9 mouse cellular contexts compared by ENCODE assay signal in genomic region chr10:121429581-121429980, GRCm38 (mm10). TPM values are rescaled to one million over a fixed set of nuclear protein-coding genes. Genes with fewer than 3 reads are reported as not detected.
DNase-seq lines count a peak whose midpoint lies in the region; ATAC-seq and TF ChIP-seq lines count a peak whose summit lies in the region.
"Had no signal": no experiment of that assay in that cellular context is flagged by ENCODE, and none has a peak within 500 bp of the region (broad histone marks: within the 10 kb centered on the region; RNA-seq: fewer than 3 reads in every experiment).

No protein-coding gene starts in this region.

- no peaks in the 10 kb centered on the region for H3K9me3 ChIP-seq in hindbrain, embryonic 13.5 days
- H3K9me3 ChIP-seq in midbrain, embryonic 16.5 days (replicated peaks; ENCODE audit: control insufficient read depth, low read length, poor library complexity, severe bottlenecking) = no peaks in the 10 kb centered on the region

- WGBS in liver, adult 2 months = 2% methylated on average over 8 of the region's 8 CpGs
- 62% methylated on average over 8 of the region's 8 CpGs for WGBS in hindbrain, embryonic 13.5 days
- WGBS in midbrain, embryonic 16.5 days = 65% methylated on average over 8 of the region's 8 CpGs

- no peaks in the 10 kb centered on the region for H3K36me3 ChIP-seq in liver, adult 2 months (ENCODE audit: control insufficient read depth, insufficient read depth, low read length)
- no peaks in the 10 kb centered on the region for H3K36me3 ChIP-seq in hindbrain, embryonic 13.5 days
- H3K36me3 ChIP-seq in midbrain, embryonic 16.5 days (ENCODE audit: control insufficient read depth, insufficient read depth, low read length) = no peaks in the 10 kb centered on the region

- H3K79me2 ChIP-seq in liver, adult 2 months (ENCODE audit: control insufficient read depth, insufficient read depth, low read length) = peaks cover 32% of the 10 kb centered on the region

- ATAC-seq in hindbrain, embryonic 13.5 days (ENCODE audit: low FRiP score) = no peak
- ATAC-seq in midbrain, embryonic 16.5 days = no peak

- H3K27ac ChIP-seq in liver, adult 2 months (replicated peaks; ENCODE audit: insufficient read depth, low read depth, low read length) = peak overlapping the region; percentile 89
- peak overlapping the region; percentile 45 for H3K27ac ChIP-seq in hindbrain, embryonic 13.5 days
- H3K27ac ChIP-seq in midbrain, embryonic 16.5 days (ENCODE audit: low read length) = 0 out of 2 replicates have a peak overlapping the region, but pooled peaks have one; percentile 15

- peak overlapping the region; percentile 66 for H3K9ac ChIP-seq in liver, adult 2 months (ENCODE audit: low read depth, low read length)
- H3K9ac ChIP-seq in hindbrain, embryonic 13.5 days = peak overlapping the region; percentile 56; the same call in 1 of the 2 replicates
- no peak overlapping the region for H3K9ac ChIP-seq in midbrain, embryonic 16.5 days (ENCODE audit: low read depth, low read length)

- DNase-seq in liver, adult 2 months (ENCODE audit: extremely low read depth, low read depth, low spot score) = peak; percentile 72
- no peak for DNase-seq in liver
- peak; percentile 41 for DNase-seq in brain, embryonic 14.5 days (ENCODE audit: low read depth)
- no peak for DNase-seq in right cerebral cortex, postnatal 25 days
- no peak for DNase-seq in urinary bladder, postnatal 36 days (ENCODE audit: low spot score in 2 of 2)
- DNase-seq in retina, postnatal 1 day = no peak
- DNase-seq: gastrocnemius, postnatal 14 days had no signal

- H3K4me3 ChIP-seq in liver, adult 2 months (ENCODE audit: insufficient read depth, low read depth, low read length) = no peak overlapping the region
- no peak overlapping the region for H3K4me3 ChIP-seq in hindbrain, embryonic 13.5 days
- no peak overlapping the region for H3K4me3 ChIP-seq in midbrain, embryonic 16.5 days (ENCODE audit: low read depth, low read length)

- TF ChIP-seq CTCF in liver, adult 2 months (IDR thresholded peaks at IDR 0.05; ENCODE audit: low read depth, low read length) = no peak
- TF ChIP-seq CTCF in brain, embryonic 14.5 days (IDR thresholded peaks at IDR 0.05; ENCODE audit: borderline replicate concordance, extremely low read depth, insufficient read depth, insufficient read length) = no peak

- no peaks in the 10 kb centered on the region for H3K27me3 ChIP-seq in liver, adult 2 months (ENCODE audit: control insufficient read depth, insufficient read depth, low read length)
- no peaks in the 10 kb centered on the region for H3K27me3 ChIP-seq in hindbrain, embryonic 13.5 days
- H3K27me3 ChIP-seq in midbrain, embryonic 16.5 days (ENCODE audit: control insufficient read depth, insufficient read depth, low read depth, low read length) = no peaks in the 10 kb centered on the region

- TF ChIP-seq POLR2A in liver, adult 2 months (IDR thresholded peaks at IDR 0.05; ENCODE audit: extremely low read depth, insufficient read depth, low read length) = no peak
- no peak for TF ChIP-seq POLR2A in brain, embryonic 14.5 days (IDR thresholded peaks at IDR 0.05; ENCODE audit: borderline replicate concordance, extremely low read depth, insufficient read depth, insufficient read length, poor library complexity, severe bottlenecking)

- peaks cover 61% of the 10 kb centered on the region for H3K4me1 ChIP-seq in liver, adult 2 months (ENCODE audit: control insufficient read depth, insufficient read depth, low read length)
- H3K4me1 ChIP-seq in hindbrain, embryonic 13.5 days (replicated peaks) = peaks cover 48% of the 10 kb centered on the region
- peaks cover 6% of the 10 kb centered on the region; the same call in 1 of the 2 replicates for H3K4me1 ChIP-seq in midbrain, embryonic 16.5 days (ENCODE audit: control insufficient read depth, insufficient read depth, low read length)

- H3K4me2 ChIP-seq in hindbrain, embryonic 13.5 days = no peak overlapping the region; the same call in 1 of the 2 replicates
- H3K4me2 ChIP-seq in midbrain, embryonic 16.5 days (ENCODE audit: low read length) = no peak overlapping the region

RNA-seq across cellular contexts. Expression of gene Rassf3, which starts 46.6 kb away (rescaled TPM):
- 13.4 and 18.7 TPM in 2 replicates for total RNA-seq in liver, adult 2 months (2014; rRNA removed)
- 20.0 and 22.2 TPM in 2 replicates for polyA plus RNA-seq in liver, adult 2 months (2012; rRNA removed)
- 5.4 and 7.3 TPM in 2 replicates for polyA plus RNA-seq in brain, embryonic 14.5 days (2012; rRNA removed)
- polyA plus RNA-seq in hindbrain, embryonic 13.5 days (2015; fragmentation: Nextera tagmentation; extraction: Ambion mirVana) = 5.2 and 5.3 TPM in 2 replicates
- 4.2 and 4.6 TPM in 2 replicates for polyA plus RNA-seq in midbrain, embryonic 16.5 days (2015; fragmentation: Nextera tagmentation; extraction: Ambion mirVana)

Comparison
In these comparisons a context has a peak if more than half of its experiments do, and no peak if none do; other contexts are left out.
1. DNase-seq: peak in liver, adult 2 months (single experiment) and brain, embryonic 14.5 days (single experiment); none in liver (single experiment), right cerebral cortex, postnatal 25 days (single experiment), urinary bladder, postnatal 36 days (0 of 2) and retina, postnatal 1 day (single experiment).
2. H3K27ac ChIP-seq: peak in every context shown above with its lines; median percentile 89 in liver, adult 2 months; 45 in hindbrain, embryonic 13.5 days; 15 in midbrain, embryonic 16.5 days.